Mouse (Mus musculus): ENCODE measurements at regions not wholly inside any gene's neighbourhood (a gene's known extent, or its start where the extent isn't known, plus 50 kb on each side); places are given as distances from the start of the nearest gene placed in this dataset.

- Histone ChIP-seq H3K36me3 (ENCODE audit: control insufficient read depth, insufficient read depth, low read length) (no peaks in the 10 kb centered on the region), H3K4me3 (ENCODE audit: control insufficient read depth, low read depth, low read length) (no peak overlapping the region), H3K4me1 (ENCODE audit: control insufficient read depth, insufficient read depth, low read length) (no peaks in the 10 kb centered on the region), H3K27ac (ENCODE audit: control insufficient read depth, insufficient read depth, low read depth, low read length) (no peak overlapping the region), H3K27me3 (ENCODE audit: control insufficient read depth, insufficient read depth, low read length) (no peaks in the 10 kb centered on the region)
- TF ChIP-seq POLR2A (IDR thresholded peaks at IDR 0.05; ENCODE audit: control insufficient read depth, low read depth, low read length) (no peak), CTCF (IDR thresholded peaks at IDR 0.05; ENCODE audit: control insufficient read depth, insufficient read depth, insufficient replicate concordance, low read depth, low read length) (no peak)
Observed at GRCm38 (mm10) chr13:53941005-53941747, 114.3 kb downstream of the Drd1 start.

- no peaks in the 10 kb centered on the region for H3K36me3 ChIP-seq (ENCODE audit: control insufficient read depth, insufficient read depth, low read length)
- peak overlapping the region; percentile 81 for H3K4me3 ChIP-seq (ENCODE audit: control insufficient read depth, low read depth, low read length)
- no peak overlapping the region for H3K27ac ChIP-seq (ENCODE audit: control insufficient read depth, insufficient read depth, low read depth, low read length)
- peaks cover 3% of the 10 kb centered on the region for H3K4me1 ChIP-seq (ENCODE audit: control insufficient read depth, insufficient read depth, low read length)
- no peaks in the 10 kb centered on the region for H3K27me3 ChIP-seq (ENCODE audit: control insufficient read depth, insufficient read depth, low read length)
- TF ChIP-seq CTCF (IDR thresholded peaks at IDR 0.05; ENCODE audit: control insufficient read depth, insufficient read depth, insufficient replicate concordance, low read depth, low read length) (no peak), POLR2A (IDR thresholded peaks at IDR 0.05; ENCODE audit: control insufficient read depth, low read depth, low read length) (no peak)
Observed at GRCm38 (mm10) chr13:53935174-53935699, 120.3 kb downstream of the Drd1 start.

GRCm38 (mm10) chr13:53934457-53934856, 121.0 kb downstream of the Drd1 start:
- TF ChIP-seq POLR2A (IDR thresholded peaks at IDR 0.05; ENCODE audit: control insufficient read depth, low read depth, low read length) (no peak), CTCF (IDR thresholded peaks at IDR 0.05; ENCODE audit: control insufficient read depth, insufficient read depth, insufficient replicate concordance, low read depth, low read length) (no peak)
- Histone ChIP-seq H3K4me1 (ENCODE audit: control insufficient read depth, insufficient read depth, low read length) (peaks cover 3% of the 10 kb centered on the region), H3K4me3 (ENCODE audit: control insufficient read depth, low read depth, low read length) (peak overlapping the region; percentile 81), H3K27me3 (ENCODE audit: control insufficient read depth, insufficient read depth, low read length) (no peaks in the 10 kb centered on the region), H3K36me3 (ENCODE audit: control insufficient read depth, insufficient read depth, low read length) (no peaks in the 10 kb centered on the region), H3K27ac (ENCODE audit: control insufficient read depth, insufficient read depth, low read depth, low read length) (peak overlapping the region; percentile 47)

- Histone ChIP-seq H3K27ac (ENCODE audit: control insufficient read depth, insufficient read depth, low read depth, low read length) (no peak overlapping the region), H3K27me3 (ENCODE audit: control insufficient read depth, insufficient read depth, low read length) (no peaks in the 10 kb centered on the region), H3K4me1 (ENCODE audit: control insufficient read depth, insufficient read depth, low read length) (peaks cover 7% of the 10 kb centered on the region), H3K4me3 (ENCODE audit: control insufficient read depth, low read depth, low read length) (no peak overlapping the region), H3K36me3 (ENCODE audit: control insufficient read depth, insufficient read depth, low read length) (no peaks in the 10 kb centered on the region)
- TF ChIP-seq POLR2A (IDR thresholded peaks at IDR 0.05; ENCODE audit: control insufficient read depth, low read depth, low read length) (no peak), CTCF (IDR thresholded peaks at IDR 0.05; ENCODE audit: control insufficient read depth, insufficient read depth, insufficient replicate concordance, low read depth, low read length) (no peak)
Observed at GRCm38 (mm10) chr13:53926128-53926527, 129.4 kb downstream of the Drd1 start.

GRCm38 (mm10) chr13:53924433-53924832, 131.1 kb downstream of the Drd1 start:
- Histone ChIP-seq H3K4me3 (ENCODE audit: control insufficient read depth, low read depth, low read length) (no peak overlapping the region), H3K36me3 (ENCODE audit: control insufficient read depth, insufficient read depth, low read length) (no peaks in the 10 kb centered on the region), H3K27me3 (ENCODE audit: control insufficient read depth, insufficient read depth, low read length) (no peaks in the 10 kb centered on the region), H3K4me1 (ENCODE audit: control insufficient read depth, insufficient read depth, low read length) (peaks cover 7% of the 10 kb centered on the region), H3K27ac (ENCODE audit: control insufficient read depth, insufficient read depth, low read depth, low read length) (no peak overlapping the region)
- TF ChIP-seq CTCF (IDR thresholded peaks at IDR 0.05; ENCODE audit: control insufficient read depth, insufficient read depth, insufficient replicate concordance, low read depth, low read length): no peak

- Histone ChIP-seq H3K4me1 (ENCODE audit: control insufficient read depth, insufficient read depth, low read length) (peaks cover 7% of the 10 kb centered on the region), H3K27me3 (ENCODE audit: control insufficient read depth, insufficient read depth, low read length) (no peaks in the 10 kb centered on the region), H3K27ac (ENCODE audit: control insufficient read depth, insufficient read depth, low read depth, low read length) (no peak overlapping the region), H3K36me3 (ENCODE audit: control insufficient read depth, insufficient read depth, low read length) (no peaks in the 10 kb centered on the region), H3K4me3 (ENCODE audit: control insufficient read depth, low read depth, low read length) (no peak overlapping the region)
- TF ChIP-seq CTCF (IDR thresholded peaks at IDR 0.05; ENCODE audit: control insufficient read depth, insufficient read depth, insufficient replicate concordance, low read depth, low read length): no peak
- no peak for TF ChIP-seq POLR2A (IDR thresholded peaks at IDR 0.05; ENCODE audit: control insufficient read depth, low read depth, low read length)
Observed at GRCm38 (mm10) chr13:53923721-53924374, 131.7 kb downstream of the Drd1 start.

GRCm38 (mm10) chr13:53921796-53922195, 133.7 kb downstream of the Drd1 start:
- no peaks in the 10 kb centered on the region for H3K27me3 ChIP-seq (ENCODE audit: control insufficient read depth, insufficient read depth, low read length)
- H3K27ac ChIP-seq (ENCODE audit: control insufficient read depth, insufficient read depth, low read depth, low read length): no peak overlapping the region

More at GRCm38 (mm10) chr13:53921796-53922195, 133.7 kb downstream of the Drd1 start:
- TF ChIP-seq POLR2A (IDR thresholded peaks at IDR 0.05; ENCODE audit: control insufficient read depth, low read depth, low read length) (no peak), CTCF (IDR thresholded peaks at IDR 0.05; ENCODE audit: control insufficient read depth, insufficient read depth, insufficient replicate concordance, low read depth, low read length) (no peak)
- H3K36me3 ChIP-seq (ENCODE audit: control insufficient read depth, insufficient read depth, low read length): no peaks in the 10 kb centered on the region
- H3K4me1 ChIP-seq (ENCODE audit: control insufficient read depth, insufficient read depth, low read length): peaks cover 7% of the 10 kb centered on the region
- H3K4me3 ChIP-seq (ENCODE audit: control insufficient read depth, low read depth, low read length): no peak overlapping the region
